Mouse (Mus musculus) myocyte (in vitro differentiated cells): ENCODE measurements at regions not wholly inside any gene's neighbourhood (a gene's known extent, or its start where the extent isn't known, plus 50 kb on each side); places are given as distances from the start of the nearest gene placed in this dataset.

Experiments used
- H3K27me3 ChIP-seq: one replicate; pipeline ENCODE4 v1.6.1; 2011; ENCODE audit not compliant: control insufficient read depth, insufficient read depth, insufficient read length
- H3K36me3 ChIP-seq: one replicate; pipeline ENCODE4 v1.6.1; 2011; ENCODE audit not compliant: control insufficient read depth, insufficient read depth
- H3K4me2 ChIP-seq: one replicate; pipeline ENCODE4 v1.6.1; 2011; ENCODE audit warnings: low read depth, control low read depth
- H3K4me3 ChIP-seq: one replicate; pipeline ENCODE4 v1.5.1; 2011; ENCODE audit warnings: mild to moderate bottlenecking, control low read depth, moderate library complexity
- H3K79me2 ChIP-seq: one replicate; pipeline ENCODE4 v1.6.1; 2011; ENCODE audit not compliant: control insufficient read depth, insufficient read depth
- H3ac ChIP-seq: one replicate; pipeline ENCODE4 v1.6.1; 2011; ENCODE audit not compliant: control insufficient read depth, insufficient read length
- CEBPB ChIP-seq: IDR thresholded peaks from 2 replicates; pipeline ENCODE4 v1.6.1; 2011; ENCODE audit warnings: mild to moderate bottlenecking, moderate library complexity; ENCODE audit not compliant: poor library complexity, insufficient read depth, severe bottlenecking
- E2F4 ChIP-seq: IDR thresholded peaks from one replicate; pipeline ENCODE4 v1.6.1; 2011; ENCODE audit warnings: mild to moderate bottlenecking, control low read depth, moderate library complexity; ENCODE audit not compliant: insufficient read depth
- MAX ChIP-seq: IDR thresholded peaks from one replicate; pipeline ENCODE4 v1.6.1; 2011; ENCODE audit warnings: low read depth, mild to moderate bottlenecking, control low read depth
- MYOD1 ChIP-seq, 3 experiments: IDR thresholded peaks; one replicate each; pipeline ENCODE4 v1.6.1; 2011; ENCODE audit warnings: control low read depth in 2 of 3, low read depth in 2 of 3, mild to moderate bottlenecking in 2 of 3, moderate library complexity in 1 of 3; ENCODE audit not compliant: insufficient read length in 2 of 3, control insufficient read depth in 1 of 3
- MYOG ChIP-seq, 3 experiments: IDR thresholded peaks; one replicate each; pipeline ENCODE4 v1.6.1; 2011; ENCODE audit warnings: control low read depth in 2 of 3, low read depth in 2 of 3, mild to moderate bottlenecking in 2 of 3; ENCODE audit not compliant: insufficient read length in 2 of 3, control insufficient read depth in 1 of 3, insufficient read depth in 1 of 3
- POLR2A ChIP-seq: IDR thresholded peaks from one replicate; pipeline ENCODE4 v1.6.1; 2011; ENCODE audit warnings: low read depth, mild to moderate bottlenecking, control low read depth, moderate library complexity; ENCODE audit not compliant: insufficient read length
- POLR2AphosphoS2 ChIP-seq: IDR thresholded peaks from one replicate; pipeline ENCODE4 v1.6.1; 2011; ENCODE audit warnings: low read depth, control low read depth; ENCODE audit not compliant: insufficient read length
- REST ChIP-seq: IDR thresholded peaks from one replicate; pipeline ENCODE4 v1.6.1; 2011; ENCODE audit warnings: mild to moderate bottlenecking, control low read depth, moderate library complexity; ENCODE audit not compliant: insufficient read depth, insufficient read length
- SRF ChIP-seq: IDR thresholded peaks from one replicate; pipeline ENCODE4 v1.6.1; 2011; ENCODE audit warnings: low read depth; ENCODE audit not compliant: control insufficient read depth, insufficient read length
- TCF12 ChIP-seq: IDR thresholded peaks from one replicate; pipeline ENCODE4 v1.6.1; 2011; ENCODE audit warnings: mild to moderate bottlenecking, control low read depth; ENCODE audit not compliant: poor library complexity, insufficient read depth, severe bottlenecking
- TCF3 ChIP-seq: IDR thresholded peaks from one replicate; pipeline ENCODE4 v1.6.1; 2011; ENCODE audit warnings: low read depth, control low read depth; ENCODE audit not compliant: insufficient read length
- USF1 ChIP-seq: IDR thresholded peaks from one replicate; pipeline ENCODE4 v1.6.1; 2011; ENCODE audit warnings: low read depth, mild to moderate bottlenecking, control low read depth, moderate library complexity

DNA sequence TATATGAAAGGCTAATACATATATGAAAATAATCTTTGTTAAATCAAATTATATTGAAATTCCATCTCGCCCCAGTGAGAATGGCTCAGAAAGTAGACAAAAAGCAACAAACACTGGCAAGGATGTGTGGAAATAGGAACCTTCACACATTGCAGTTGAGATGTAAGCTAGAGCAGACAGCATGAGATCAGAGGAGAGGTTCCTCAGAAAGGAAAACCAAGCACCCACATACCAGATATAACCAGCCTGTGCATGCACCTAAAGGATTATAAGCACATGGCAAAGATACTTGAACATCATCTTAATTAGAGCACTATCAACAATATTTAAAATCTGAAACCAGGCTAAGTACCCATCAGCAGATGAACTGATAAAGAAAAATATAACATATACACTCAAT lies 60.6 kb upstream of the Sstr4 start:
- no peak overlapping the region for H3ac ChIP-seq
- H3K27me3 ChIP-seq = no peaks in the 10 kb centered on the region
- no peaks in the 10 kb centered on the region for H3K79me2 ChIP-seq
- no peaks in the 10 kb centered on the region for H3K36me3 ChIP-seq
- TF ChIP-seq SRF (no peak), USF1 (no peak), MYOG (IDR thresholded peaks at IDR 0.05; ENCODE audit: control insufficient read depth in 1 of 3, insufficient read depth in 1 of 3, insufficient read length in 2 of 3, low read depth in 2 of 3) (no peak), TCF3 (no peak), REST (no peak), MYOD1 (IDR thresholded peaks at IDR 0.05; ENCODE audit: control insufficient read depth in 1 of 3, insufficient read length in 2 of 3, low read depth in 2 of 3) (no peak), E2F4 (no peak), TCF12 (no peak), POLR2A (no peak), POLR2AphosphoS2 (no peak), CEBPB (no peak), MAX (no peak)
- no peak overlapping the region for H3K4me2 ChIP-seq
- H3K4me3 ChIP-seq = no peak overlapping the region

- H3K36me3 ChIP-seq = no peaks in the 10 kb centered on the region
- no peaks in the 10 kb centered on the region for H3K27me3 ChIP-seq
- H3K79me2 ChIP-seq = no peaks in the 10 kb centered on the region
- H3K4me2 ChIP-seq = no peak overlapping the region
- H3K4me3 ChIP-seq = no peak overlapping the region
- no peak overlapping the region for H3ac ChIP-seq
- TF ChIP-seq REST = no peak
- no peak for TF ChIP-seq TCF3
- no peak for TF ChIP-seq CEBPB
- no peak for TF ChIP-seq USF1
- TF ChIP-seq MYOG (IDR thresholded peaks at IDR 0.05; ENCODE audit: control insufficient read depth in 1 of 3, insufficient read depth in 1 of 3, insufficient read length in 2 of 3, low read depth in 2 of 3) = no peak
- no peak for TF ChIP-seq SRF
- TF ChIP-seq MYOD1 (IDR thresholded peaks at IDR 0.05; ENCODE audit: control insufficient read depth in 1 of 3, insufficient read length in 2 of 3, low read depth in 2 of 3) = no peak
- TF ChIP-seq POLR2AphosphoS2 = no peak
- TF ChIP-seq TCF12 = no peak
- no peak for TF ChIP-seq POLR2A
- no peak for TF ChIP-seq E2F4
- TF ChIP-seq MAX = no peak
Measured at GRCm38 (mm10) chr2:148336626-148337025, 58.5 kb upstream of the Sstr4 start.

DNA sequence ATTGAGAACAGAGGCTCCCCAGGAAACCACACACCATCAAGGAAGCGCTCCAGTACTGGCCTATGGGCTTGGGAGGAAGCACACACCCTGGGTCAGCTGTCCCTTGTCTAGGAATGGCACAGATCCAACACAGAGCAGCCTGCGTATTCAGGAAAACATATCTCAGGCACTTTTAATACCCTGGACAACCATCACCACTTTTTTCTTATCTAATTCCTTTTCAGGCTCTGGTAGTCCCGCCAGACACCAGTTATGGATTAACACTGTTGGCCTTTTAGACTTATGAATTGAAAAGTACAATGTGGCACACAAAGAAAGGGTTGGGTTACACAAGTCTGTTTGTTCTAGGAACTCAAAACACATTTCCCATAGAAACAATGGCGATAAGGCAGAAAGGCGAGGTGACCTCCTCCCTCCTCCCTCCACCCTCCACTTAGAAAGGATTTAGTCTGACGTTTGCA lies 56.8 kb upstream of the Sstr4 start:
- H3K4me2 ChIP-seq = no peak overlapping the region
- no peaks in the 10 kb centered on the region for H3K27me3 ChIP-seq
- no peak overlapping the region for H3K4me3 ChIP-seq
- H3K79me2 ChIP-seq = no peaks in the 10 kb centered on the region
- no peaks in the 10 kb centered on the region for H3K36me3 ChIP-seq
- no peak overlapping the region for H3ac ChIP-seq
- TF ChIP-seq MYOG (IDR thresholded peaks at IDR 0.05; ENCODE audit: control insufficient read depth in 1 of 3, insufficient read depth in 1 of 3, insufficient read length in 2 of 3, low read depth in 2 of 3) = peak in 1 of 3 experiments; percentile 25
- no peak for TF ChIP-seq POLR2A

- Histone ChIP-seq H3K27me3 (no peaks in the 10 kb centered on the region), H3K4me2 (no peak overlapping the region), H3K79me2 (no peaks in the 10 kb centered on the region), H3K4me3 (no peak overlapping the region), H3ac (no peak overlapping the region), H3K36me3 (no peaks in the 10 kb centered on the region)
- no peak for TF ChIP-seq SRF
- TF ChIP-seq E2F4 = no peak
- no peak for TF ChIP-seq TCF12
- TF ChIP-seq MYOD1 (IDR thresholded peaks at IDR 0.05; ENCODE audit: control insufficient read depth in 1 of 3, insufficient read length in 2 of 3, low read depth in 2 of 3) = no peak
- TF ChIP-seq CEBPB = no peak
- TF ChIP-seq TCF3 = no peak
- TF ChIP-seq MYOG (IDR thresholded peaks at IDR 0.05; ENCODE audit: control insufficient read depth in 1 of 3, insufficient read depth in 1 of 3, insufficient read length in 2 of 3, low read depth in 2 of 3) = no peak
- no peak for TF ChIP-seq USF1
- TF ChIP-seq REST = no peak
- no peak for TF ChIP-seq POLR2AphosphoS2
- no peak for TF ChIP-seq POLR2A
Measured at GRCm38 (mm10) chr2:148338894-148339293, 56.2 kb upstream of the Sstr4 start.

DNA sequence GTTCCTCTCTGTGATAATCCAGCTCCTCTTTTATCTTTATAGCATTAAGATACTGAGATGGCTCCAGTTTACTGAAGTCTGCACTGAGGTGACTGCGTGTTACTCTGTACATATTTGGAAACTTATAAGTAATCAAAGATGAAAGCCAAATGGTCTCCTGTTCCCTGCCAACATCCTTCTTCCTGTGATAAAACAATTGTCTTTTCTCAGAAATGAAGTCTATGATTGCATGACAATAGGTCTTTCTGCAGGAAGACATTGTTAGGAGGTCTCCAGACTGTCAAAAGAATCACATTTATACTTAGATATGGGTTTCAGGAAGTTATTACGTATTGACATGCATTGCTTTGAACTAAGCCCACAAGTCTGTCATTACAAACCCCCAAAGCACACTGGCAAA lies 51.0 kb upstream of the Sstr4 start:
- Histone ChIP-seq H3K36me3 (no peaks in the 10 kb centered on the region), H3K27me3 (no peaks in the 10 kb centered on the region), H3K4me2 (no peak overlapping the region), H3ac (no peak overlapping the region), H3K79me2 (no peaks in the 10 kb centered on the region), H3K4me3 (no peak overlapping the region)
- no peak for TF ChIP-seq CEBPB
- TF ChIP-seq USF1 = no peak
- no peak for TF ChIP-seq TCF12
